In genomic region chr11:21581472-21581871, GRCm38 (mm10) we compare ENCODE assay signal across 29 mouse cellular contexts. TPM values are rescaled to one million over a fixed set of nuclear protein-coding genes. Genes with fewer than 3 reads are reported as not detected.
A peak's percentile ranks its signal among the peaks of the same experiment; 100 is the strongest.
DNase-seq lines count a peak whose midpoint lies in the region; ATAC-seq lines count a peak whose summit lies in the region.
"Had no signal": no experiment of that assay in that cellular context is flagged by ENCODE, and none has a peak within 500 bp of the region (broad histone marks: within the 10 kb centered on the region; RNA-seq: fewer than 3 reads in every experiment).

No protein-coding gene starts in this region.

- no peaks in the 10 kb centered on the region for H3K27me3 ChIP-seq in kidney, embryonic 16.5 days (ENCODE audit: insufficient read depth, low read length)
- no peaks in the 10 kb centered on the region for H3K27me3 ChIP-seq in midbrain, embryonic 14.5 days (ENCODE audit: control insufficient read depth, insufficient read depth, low read length)
- H3K27me3 ChIP-seq: embryonic facial prominence, embryonic 13.5 days; forebrain, embryonic 15.5 days; heart, embryonic 12.5 days; hindbrain, embryonic 13.5 days; limb, embryonic 13.5 days; liver, embryonic 12.5 days; midbrain, embryonic 15.5 days; neural tube, embryonic 15.5 days had no signal

- H3K36me3 ChIP-seq in kidney, embryonic 16.5 days (ENCODE audit: insufficient read depth, low read length): no peaks in the 10 kb centered on the region
- no peaks in the 10 kb centered on the region for H3K36me3 ChIP-seq in midbrain, embryonic 14.5 days (ENCODE audit: control insufficient read depth, insufficient read depth, low read length)
- H3K36me3 ChIP-seq: embryonic facial prominence, embryonic 13.5 days; forebrain, embryonic 10.5 days; forebrain, embryonic 15.5 days; heart, embryonic 12.5 days; hindbrain, embryonic 13.5 days; limb, embryonic 13.5 days; liver, embryonic 12.5 days; midbrain, embryonic 15.5 days; neural tube, embryonic 15.5 days had no signal

- no peak for ATAC-seq in kidney, embryonic 16.5 days (ENCODE audit: low FRiP score, low TSS enrichment)
- no peak for ATAC-seq in midbrain, embryonic 14.5 days (ENCODE audit: low FRiP score, low TSS enrichment)
- ATAC-seq: forebrain, embryonic 15.5 days; intestine, embryonic 16.5 days; liver, embryonic 12.5 days; liver, postnatal 0 days; midbrain, embryonic 15.5 days had no signal

- H3K4me3 ChIP-seq in kidney, embryonic 16.5 days (ENCODE audit: low read length): no peak overlapping the region
- no peak overlapping the region for H3K4me3 ChIP-seq in midbrain, embryonic 14.5 days (replicated peaks; ENCODE audit: low read depth, low read length)
- H3K4me3 ChIP-seq: embryonic facial prominence, embryonic 13.5 days; forebrain, embryonic 10.5 days; forebrain, embryonic 15.5 days; gastrocnemius, adult 2 months; heart, adult 2 months; heart, embryonic 12.5 days; hindbrain, embryonic 13.5 days; left cerebral cortex, adult 2 months; limb, embryonic 13.5 days; liver, embryonic 12.5 days; midbrain, embryonic 15.5 days; neural tube, embryonic 15.5 days had no signal

- H3K27ac ChIP-seq in kidney, embryonic 16.5 days (ENCODE audit: low read length): no peak overlapping the region
- no peak overlapping the region for H3K27ac ChIP-seq in midbrain, embryonic 14.5 days (replicated peaks; ENCODE audit: low read depth, low read length)
- H3K27ac ChIP-seq: forebrain, embryonic 10.5 days; forebrain, embryonic 15.5 days; gastrocnemius, adult 2 months; heart, adult 2 months; hindbrain, embryonic 13.5 days; left cerebral cortex, adult 2 months; limb, embryonic 13.5 days; liver, embryonic 12.5 days; midbrain, embryonic 15.5 days; neural tube, embryonic 15.5 days had no signal

- H3K4me2 ChIP-seq in kidney, embryonic 16.5 days (replicated peaks; ENCODE audit: low read depth, low read length): no peak overlapping the region
- no peak overlapping the region for H3K4me2 ChIP-seq in midbrain, embryonic 14.5 days (ENCODE audit: low read length)
- H3K4me2 ChIP-seq: embryonic facial prominence, embryonic 13.5 days; forebrain, embryonic 15.5 days; heart, embryonic 12.5 days; hindbrain, embryonic 13.5 days; limb, embryonic 13.5 days; liver, embryonic 12.5 days; midbrain, embryonic 15.5 days; neural tube, embryonic 15.5 days had no signal

- no peak overlapping the region for H3K9ac ChIP-seq in kidney, embryonic 16.5 days (replicated peaks; ENCODE audit: low read length)
- no peak overlapping the region for H3K9ac ChIP-seq in midbrain, embryonic 14.5 days (replicated peaks; ENCODE audit: low read length)
- H3K9ac ChIP-seq: embryonic facial prominence, embryonic 13.5 days; forebrain, embryonic 15.5 days; heart, embryonic 12.5 days; hindbrain, embryonic 13.5 days; limb, embryonic 13.5 days; liver, embryonic 12.5 days; liver, postnatal 0 days; midbrain, embryonic 15.5 days; neural tube, embryonic 15.5 days had no signal

- peak; percentile 11 for DNase-seq in adrenal gland, postnatal 10 days
- DNase-seq in adrenal gland, adult 18-20 months (ENCODE audit: low spot score in 2 of 2): no peak
- DNase-seq in Muller cell, postnatal 12 days (ENCODE audit: inconsistent ontology term): peak; percentile 51
- peak; percentile 24 for DNase-seq in adrenal gland, postnatal 25 days
- no peak for DNase-seq in spleen, postnatal 14 days (ENCODE audit: low spot score in 2 of 2)
- DNase-seq in midbrain, embryonic 14.5 days: no peak
- DNase-seq: B cell, adult 2 months; cerebellum, adult 18-20 months; cerebellum, postnatal 10 days; gastrocnemius, adult 2 months; heart, adult 2 months; heart, postnatal 4 days; kidney, postnatal 25 days; liver, postnatal 0 days; lung, postnatal 36 days; right cerebral cortex, postnatal 25 days; thymus, postnatal 25 days had no signal

- WGBS in kidney, embryonic 16.5 days: 70% methylated on average over 7 of the region's 7 CpGs
- 81% methylated on average over 7 of the region's 7 CpGs for WGBS in midbrain, embryonic 14.5 days

- H3K9me3 ChIP-seq in kidney, embryonic 16.5 days (ENCODE audit: low read length): no peaks in the 10 kb centered on the region
- H3K9me3 ChIP-seq in midbrain, embryonic 14.5 days (ENCODE audit: control insufficient read depth, low read length): no peaks in the 10 kb centered on the region
- H3K9me3 ChIP-seq: embryonic facial prominence, embryonic 13.5 days; forebrain, embryonic 10.5 days; forebrain, embryonic 15.5 days; heart, embryonic 12.5 days; hindbrain, embryonic 13.5 days; limb, embryonic 13.5 days; liver, embryonic 12.5 days; midbrain, embryonic 15.5 days; neural tube, embryonic 15.5 days had no signal

- no peaks in the 10 kb centered on the region for H3K4me1 ChIP-seq in kidney, embryonic 16.5 days (ENCODE audit: insufficient read depth, low read length)
- no peaks in the 10 kb centered on the region for H3K4me1 ChIP-seq in midbrain, embryonic 14.5 days (ENCODE audit: control insufficient read depth, insufficient read depth, low read length)
- H3K4me1 ChIP-seq: embryonic facial prominence, embryonic 13.5 days; forebrain, embryonic 15.5 days; hindbrain, embryonic 13.5 days; limb, embryonic 13.5 days; liver, embryonic 12.5 days; midbrain, embryonic 15.5 days; neural tube, embryonic 15.5 days had no signal

RNA-seq across cellular contexts. Expression of gene Mdh1, which starts 9.3 kb away (rescaled TPM):
- total RNA-seq in adrenal gland, postnatal 10 days (2021): 100 to 1,000 TPM; 587 to 703 TPM
- 100 to 1,000 TPM; 650 to 678 TPM for total RNA-seq in adrenal gland, adult 18-20 months (2021)
- 556 and 600 TPM in 2 replicates for total RNA-seq in adrenal gland, postnatal 25 days (2021)
- 810 and 870 TPM in 2 replicates for polyA plus RNA-seq in kidney, embryonic 16.5 days (2015; fragmentation: Nextera tagmentation; extraction: Ambion mirVana)
- 551 and 578 TPM in 2 replicates for polyA plus RNA-seq in midbrain, embryonic 14.5 days (2014; fragmentation: Nextera tagmentation; extraction: Ambion mirVana)

RNA-seq across cellular contexts. Expression of gene Wdpcp, which starts 9.4 kb away (rescaled TPM):
- total RNA-seq in adrenal gland, postnatal 10 days (2021): 1 to 10 TPM; 6.9 to 9.9 TPM
- total RNA-seq in adrenal gland, adult 18-20 months (2021): 10 to 100 TPM; 15.2 to 18.8 TPM
- total RNA-seq in adrenal gland, postnatal 25 days (2021): 10.3 and 12.5 TPM in 2 replicates
- polyA plus RNA-seq in kidney, embryonic 16.5 days (2015; fragmentation: Nextera tagmentation; extraction: Ambion mirVana): 13.4 and 14.5 TPM in 2 replicates
- polyA plus RNA-seq in midbrain, embryonic 14.5 days (2014; fragmentation: Nextera tagmentation; extraction: Ambion mirVana): 7.2 and 12.4 TPM in 2 replicates

Comparison
In these comparisons a context has a peak if more than half of its experiments do, and no peak if none do; other contexts are left out.
1. DNase-seq: peak in adrenal gland, postnatal 10 days (single experiment), Muller cell, postnatal 12 days (single experiment) and adrenal gland, postnatal 25 days (single experiment); none in adrenal gland, adult 18-20 months (0 of 2), spleen, postnatal 14 days (0 of 2) and midbrain, embryonic 14.5 days (single experiment).